Mouse (Mus musculus) gastrocnemius, adult 18-20 months (tissue): ENCODE data around the gene Galnt11. TPM values are rescaled to one million over a fixed set of nuclear protein-coding genes. Genes with fewer than 3 reads are reported as not detected.

Source experiments
- DNase-seq: peaks from one replicate; pipeline ENCODE4 v3.0.0; 2021; ENCODE audit warnings: low spot score
- total RNA-seq, 2 experiments: library from RNA; stranded (reverse); gene quantifications; 2 replicates each; pipeline ENCODE4 v1.2.3; 2021

Galnt11 gene
- total RNA-seq, 2 experiments from 2014 or later = 9.3 to 11.0 TPM

- no peak for DNase-seq
Observed at GRCm38 (mm10) chr5:25252825-25253544, 31.3 kb downstream of the Galnt11 start.

GRCm38 (mm10) chr5:25254491-25254890 is 32.8 kb downstream of the Galnt11 start:
- no peak for DNase-seq

DNA sequence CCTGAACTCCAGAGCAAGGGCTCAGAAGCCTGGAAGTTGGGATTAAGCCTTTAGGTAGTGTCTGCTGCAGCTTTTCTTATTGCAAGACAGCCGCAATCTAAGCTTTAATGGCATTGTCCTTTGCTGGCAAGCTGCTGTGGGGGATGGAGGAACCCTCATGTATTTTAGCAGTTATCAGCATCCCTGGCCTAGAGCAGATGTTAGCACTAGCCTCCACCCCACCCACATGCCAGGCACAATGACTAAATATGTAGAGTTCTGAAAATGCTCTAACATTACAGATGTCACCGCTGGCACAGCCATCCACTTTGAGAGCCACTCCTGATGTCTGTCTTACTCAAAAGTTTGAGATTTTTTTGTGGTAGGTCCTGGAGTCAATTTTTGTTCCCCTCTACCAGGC is 35.0 kb downstream of the Galnt11 start:
- DNase-seq = no peak

GRCm38 (mm10) chr5:25261452-25261851 is 39.7 kb downstream of the Galnt11 start:
- DNase-seq = no peak

DNA sequence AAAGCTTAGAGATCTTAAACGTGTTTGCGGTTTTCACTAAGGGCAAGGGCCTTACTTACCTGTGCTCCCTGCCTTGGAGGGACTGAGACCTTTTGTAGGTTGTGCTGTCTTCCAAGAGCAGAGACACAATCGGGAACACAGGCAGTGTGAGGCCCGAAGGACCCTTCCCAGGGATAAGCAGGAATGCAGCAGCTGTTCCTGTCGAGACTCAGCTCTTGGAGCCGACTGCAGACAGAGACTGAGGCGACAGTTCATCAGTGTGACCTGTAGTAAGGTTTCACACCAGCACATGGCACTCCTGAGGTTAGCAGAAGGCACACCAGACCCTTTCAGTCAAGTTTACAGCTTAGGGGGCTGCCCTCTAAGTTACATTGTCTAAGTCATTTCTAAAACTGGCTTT is 40.6 kb downstream of the Galnt11 start:
- no peak for DNase-seq

GRCm38 (mm10) chr5:25268258-25268888 is 46.7 kb downstream of the Galnt11 start:
- DNase-seq = no peak

GRCm38 (mm10) chr5:25275629-25276028 is 53.9 kb downstream of the Galnt11 start:
- DNase-seq = no peak

DNA sequence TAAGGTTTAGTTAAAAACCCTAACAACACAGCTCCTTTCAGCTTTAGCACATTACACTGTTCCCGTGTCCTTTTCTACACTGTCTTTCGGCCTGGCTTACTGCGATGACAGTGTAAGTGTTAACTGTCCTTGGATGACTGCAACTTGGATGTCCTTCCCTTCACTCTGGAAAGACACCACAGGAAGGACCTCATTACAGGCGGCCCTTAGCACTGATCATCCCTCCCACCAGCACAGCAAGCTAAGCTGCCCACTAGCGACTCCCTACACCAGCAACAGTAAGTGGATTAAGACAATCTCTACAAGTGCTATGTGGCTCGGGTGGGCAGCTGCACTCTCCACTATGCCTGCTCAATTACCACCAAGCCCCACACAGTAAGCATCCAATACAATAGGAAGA is 54.7 kb downstream of the Galnt11 start:
- no peak for DNase-seq

- no peak for DNase-seq
Observed at GRCm38 (mm10) chr5:25283988-25284387, 62.3 kb downstream of the Galnt11 start.

DNA sequence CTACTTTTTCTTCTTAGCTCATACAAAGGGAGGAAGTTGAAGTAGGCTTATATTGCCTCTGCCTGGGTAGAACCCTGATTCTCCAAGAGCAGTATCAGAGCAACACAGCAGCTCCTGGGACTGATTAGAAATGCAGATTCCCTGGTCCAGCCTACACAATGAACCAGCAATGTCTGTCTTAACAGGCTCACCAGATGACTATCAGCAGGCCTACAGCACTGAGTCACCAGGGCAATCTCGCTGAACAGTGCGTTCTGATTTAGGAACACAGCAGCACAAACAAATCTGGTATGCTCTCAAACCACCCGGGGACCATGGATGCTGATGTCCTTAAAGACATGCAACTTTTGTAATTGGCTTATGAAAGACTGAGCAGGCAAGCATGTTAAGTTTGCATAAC is 75.1 kb downstream of the Galnt11 start:
- DNase-seq = peak; percentile 12

DNA sequence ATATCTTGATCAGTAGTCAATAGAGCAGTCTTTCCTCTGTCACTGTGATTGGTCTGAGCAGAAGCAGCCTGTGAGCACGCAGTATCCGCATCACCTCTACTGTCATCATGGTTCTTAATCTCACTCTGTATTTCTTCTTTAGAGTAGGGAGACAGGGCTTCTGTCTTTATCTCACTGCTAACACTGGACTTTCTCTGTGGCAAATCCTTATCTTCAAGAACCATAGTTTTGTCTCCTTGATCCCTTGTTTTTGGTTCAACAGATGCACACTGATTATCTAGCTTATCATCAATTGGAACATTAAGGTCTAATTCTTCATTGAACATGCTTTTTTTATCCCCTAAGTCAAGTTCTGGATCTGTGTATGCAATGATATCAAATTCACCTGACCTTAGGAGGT is 88.5 kb downstream of the Galnt11 start:
- DNase-seq = no peak

GRCm38 (mm10) chr5:25313881-25314280 is 92.2 kb downstream of the Galnt11 start:
- DNase-seq = peak; percentile 44

Other genes starting within 250 kb of the Galnt11 start
- 1 to 10 TPM; 6.7 to 9.9 TPM for gene Prkag2, start 121.3 kb upstream of the Galnt11 start, total RNA-seq
- gene Galntl5, start 40.4 kb upstream of the Galnt11 start, total RNA-seq = not detected
- gene E130116L18Rik, start 1.2 kb downstream of the Galnt11 start, total RNA-seq = not detected